Mouse (Mus musculus) forebrain, postnatal 0 days (tissue): ENCODE data around the gene Haus6. TPM values are rescaled to one million over a fixed set of nuclear protein-coding genes. Genes with fewer than 3 reads are reported as not detected.
"Not testable (repeated sequence)": the region's sequence is repeated elsewhere in the genome, so short reads cannot be mapped to it uniquely, and the experiment has no call there.

Source experiments
- ATAC-seq: fragments of 200-750 bp; cut with Nextera tagmentation; 2 replicates; pipeline ENCODE4 v1.8.0; 2017; ENCODE audit warnings: mild to moderate bottlenecking, moderate library complexity
- DNase-seq: peaks from one replicate; pipeline ENCODE4 v3.0.0-alpha.2; 2015
- H3K27ac ChIP-seq: fragments of 300-500 bp; sonication (generic); 2 replicates; pipeline ENCODE4 v1.5.1; 2014; ENCODE audit warnings: low read depth, mild to moderate bottlenecking, antibody characterized with exemption, low read length, moderate library complexity, mixed read lengths
- H3K27me3 ChIP-seq: fragments of 300-500 bp; sonication (generic); 2 replicates; pipeline ENCODE4 v1.6.1; 2014; ENCODE audit warnings: mild to moderate bottlenecking, low read length, mixed read lengths; ENCODE audit not compliant: insufficient read depth
- H3K36me3 ChIP-seq: fragments of 300-500 bp; sonication (generic); 2 replicates; pipeline ENCODE4 v1.6.1; 2014; ENCODE audit warnings: mild to moderate bottlenecking, moderate library complexity; ENCODE audit not compliant: insufficient read depth
- H3K4me1 ChIP-seq: fragments of 300-500 bp; sonication (generic); 2 replicates; pipeline ENCODE4 v1.6.1; 2014; ENCODE audit warnings: antibody characterized with exemption; ENCODE audit not compliant: insufficient read depth
- H3K4me2 ChIP-seq: fragments of 300-500 bp; sonication (generic); 2 replicates; pipeline ENCODE4 v1.6.1; 2014; ENCODE audit warnings: low read depth, mild to moderate bottlenecking, moderate library complexity
- H3K4me3 ChIP-seq: fragments of 300-500 bp; sonication (generic); 2 replicates; pipeline ENCODE4 v1.5.1; 2014; ENCODE audit warnings: low read depth, low read length, mixed read lengths
- H3K9ac ChIP-seq: fragments of 300-500 bp; sonication (generic); 2 replicates; pipeline ENCODE4 v1.6.1; 2014; ENCODE audit warnings: mild to moderate bottlenecking
- H3K9me3 ChIP-seq: fragments of 300-500 bp; sonication (generic); 2 replicates; pipeline ENCODE4 v1.6.1; 2016; ENCODE audit warnings: low read length
- CTCF ChIP-seq: sonication (generic); IDR thresholded peaks from 2 replicates; pipeline ENCODE4 v1.5.1; 2016; ENCODE audit warnings: antibody characterized with exemption, control low read depth, low read depth
- WGBS: fragments of 180-500 bp; shearing (Covaris S2); extraction: QIAGEN DNeasy Blood & Tissue Kit; methylation state at CpG from one replicate; pipeline ENCODE4 v1.1.7; 2014; 5-methylcytosine and 5-hydroxymethylcytosine counted together
- polyA plus RNA-seq: library from polyadenylated mRNA; unstranded; fragments of >200 nt; fragmentation: Nextera tagmentation; extraction: Ambion mirVana; gene quantifications from 2 replicates; pipeline ENCODE4 v1.2.1, GENCODE M21; 2015
- total RNA-seq: library from RNA; depleted of rRNA; stranded (reverse); fragments of >200 nt; gene quantifications from 2 replicates; pipeline ENCODE4 v1.2.3, GENCODE M21; 2014

Gene Haus6
- total and polyA plus RNA-seq, 2 experiments from 2014 or later: 4.3 to 11.4 TPM

DNA sequence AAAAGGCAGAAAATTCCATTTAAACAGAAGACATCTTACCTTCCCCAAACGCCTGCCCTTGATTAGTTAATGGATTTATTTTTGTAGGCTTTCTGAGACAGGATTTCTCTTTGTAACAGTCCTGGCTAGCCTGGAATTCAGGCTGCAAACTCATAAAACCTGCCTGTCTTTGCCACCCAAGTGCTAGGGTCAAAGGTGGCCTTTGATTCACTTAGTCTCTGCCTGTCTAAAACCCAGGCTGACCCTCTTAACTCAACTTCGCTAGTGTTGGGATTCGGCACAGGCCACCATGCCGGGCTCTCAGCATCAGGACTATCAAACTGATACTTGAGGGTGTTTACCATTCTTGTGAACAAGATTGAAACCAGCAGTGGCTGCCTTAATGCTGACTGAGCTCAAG is 20.0 kb upstream of the Haus6 start:
- H3K4me2 ChIP-seq: no peak overlapping the region
- no peaks in the 10 kb centered on the region for H3K9me3 ChIP-seq
- no peaks in the 10 kb centered on the region for H3K27me3 ChIP-seq
- DNase-seq (no peak), ATAC-seq (no peak)
- H3K4me1 ChIP-seq: no peaks in the 10 kb centered on the region
- H3K36me3 ChIP-seq: no peaks in the 10 kb centered on the region
- no peak overlapping the region for H3K27ac ChIP-seq
- no peak for TF ChIP-seq CTCF
- H3K9ac ChIP-seq: no peak overlapping the region
- H3K4me3 ChIP-seq: no peak overlapping the region
- 82% methylated on average over 4 of the region's 4 CpGs for WGBS

DNA sequence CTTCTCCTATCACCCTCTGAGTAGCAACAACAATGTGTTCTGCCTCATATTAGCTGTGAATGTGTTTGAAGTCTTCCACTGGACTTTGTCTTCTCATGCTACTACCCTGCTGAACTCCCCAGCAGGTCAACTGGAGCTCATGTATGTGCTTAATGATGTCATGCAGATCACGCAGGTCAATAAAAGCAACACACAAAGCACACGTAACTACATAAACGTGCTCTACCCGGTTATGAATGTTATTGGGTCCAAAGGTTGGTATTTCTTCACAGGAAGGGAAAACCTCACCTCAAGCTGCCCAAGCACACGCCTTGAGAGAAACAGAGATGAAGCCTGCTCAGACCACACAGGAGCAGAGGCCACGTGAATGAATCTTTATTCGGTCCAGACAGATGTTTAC is 14.6 kb upstream of the Haus6 start:
- not testable (repeated sequence) for H3K4me1 ChIP-seq, H3K4me2 ChIP-seq, ATAC-seq, H3K27ac ChIP-seq, H3K27me3 ChIP-seq, H3K9me3 ChIP-seq, DNase-seq, H3K9ac ChIP-seq, H3K36me3 ChIP-seq, H3K4me3 ChIP-seq
- 95% methylated on average over 7 of the region's 7 CpGs for WGBS

DNA sequence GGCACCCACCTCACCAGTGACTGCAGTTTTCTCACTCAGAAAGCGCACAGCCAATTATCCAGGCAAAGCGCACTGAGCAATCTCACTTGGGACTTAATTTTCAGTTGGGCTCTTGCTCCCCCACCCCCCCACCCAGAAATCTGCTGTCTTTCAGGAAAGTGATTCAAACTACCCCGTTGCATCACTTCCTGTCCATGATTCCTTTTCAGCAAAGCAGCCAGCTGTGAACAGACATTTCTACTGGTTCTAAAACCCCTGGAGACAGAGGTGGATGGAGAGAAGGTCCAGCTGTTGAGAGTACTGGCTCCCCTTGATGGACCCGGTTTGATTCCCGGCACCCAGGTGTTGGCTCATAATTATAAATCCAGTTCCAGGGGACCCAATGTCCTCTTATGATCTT is 13.6 kb upstream of the Haus6 start:
- no peaks in the 10 kb centered on the region for H3K36me3 ChIP-seq
- TF ChIP-seq CTCF: no peak
- no peak for DNase-seq
- no peak overlapping the region for H3K4me3 ChIP-seq
- H3K27ac ChIP-seq: no peak overlapping the region
- no peak overlapping the region for H3K9ac ChIP-seq
- no peaks in the 10 kb centered on the region for H3K9me3 ChIP-seq
- H3K4me2 ChIP-seq: no peak overlapping the region
- WGBS: 83% methylated on average over 5 of the region's 5 CpGs
- H3K27me3 ChIP-seq: no peaks in the 10 kb centered on the region
- no peak for ATAC-seq
- H3K4me1 ChIP-seq: no peaks in the 10 kb centered on the region

DNA sequence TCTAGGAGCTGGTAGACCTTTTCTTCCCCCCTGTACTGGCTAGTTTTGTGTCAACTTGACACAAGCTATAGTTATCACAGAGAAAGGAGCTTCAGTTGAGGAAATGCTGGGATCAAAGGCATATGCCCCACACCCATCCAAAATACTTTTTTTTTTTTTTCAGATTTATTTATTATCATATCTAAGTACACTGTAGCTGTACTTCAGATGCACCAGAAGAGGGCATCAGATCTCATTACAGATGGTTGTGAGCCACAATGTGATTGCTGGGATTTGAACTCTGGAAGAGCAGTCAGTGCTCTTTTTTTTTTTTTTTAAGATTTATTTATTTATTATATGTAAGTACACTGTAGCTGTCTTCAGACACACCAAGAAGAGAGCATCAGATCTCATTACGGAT is 10.7 kb upstream of the Haus6 start:
- not testable (repeated sequence) for H3K27me3 ChIP-seq, H3K9ac ChIP-seq
- WGBS: 79% methylated on average over 1 of the region's 1 CpGs

DNA sequence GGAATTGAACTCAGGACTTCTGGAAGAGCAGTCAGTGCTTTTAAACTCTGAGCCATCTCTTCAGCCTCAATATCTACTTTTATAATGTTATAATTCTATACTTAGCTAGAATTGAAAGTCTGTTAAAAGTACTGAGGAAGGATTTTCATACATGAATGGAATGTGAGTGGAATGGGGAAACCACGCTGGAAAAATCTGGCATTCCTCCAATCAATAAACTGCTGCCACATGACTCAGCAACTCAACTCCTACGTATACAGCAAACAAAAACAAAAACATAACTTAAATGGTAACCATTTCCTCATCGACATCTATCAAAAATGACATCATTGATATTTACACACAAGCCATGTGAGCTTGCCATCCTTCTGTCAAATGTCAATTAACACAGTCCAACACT is 10.3 kb upstream of the Haus6 start:
- Histone ChIP-seq H3K27ac (no peak overlapping the region), H3K4me1 (no peaks in the 10 kb centered on the region), H3K4me3 (no peak overlapping the region), H3K36me3 (no peaks in the 10 kb centered on the region), H3K27me3 (no peaks in the 10 kb centered on the region), H3K9me3 (no peaks in the 10 kb centered on the region), H3K9ac (no peak overlapping the region), H3K4me2 (no peak overlapping the region)
- no peak for ATAC-seq
- 67% methylated on average over 3 of the region's 3 CpGs for WGBS
- no peak for DNase-seq
- no peak for TF ChIP-seq CTCF

More for the DNA sequence above, 10.7 kb upstream of the Haus6 start:
- not testable (repeated sequence) for H3K9me3 ChIP-seq, H3K4me3 ChIP-seq, H3K27ac ChIP-seq, H3K4me2 ChIP-seq, H3K4me1 ChIP-seq, DNase-seq, ATAC-seq, H3K36me3 ChIP-seq

DNA sequence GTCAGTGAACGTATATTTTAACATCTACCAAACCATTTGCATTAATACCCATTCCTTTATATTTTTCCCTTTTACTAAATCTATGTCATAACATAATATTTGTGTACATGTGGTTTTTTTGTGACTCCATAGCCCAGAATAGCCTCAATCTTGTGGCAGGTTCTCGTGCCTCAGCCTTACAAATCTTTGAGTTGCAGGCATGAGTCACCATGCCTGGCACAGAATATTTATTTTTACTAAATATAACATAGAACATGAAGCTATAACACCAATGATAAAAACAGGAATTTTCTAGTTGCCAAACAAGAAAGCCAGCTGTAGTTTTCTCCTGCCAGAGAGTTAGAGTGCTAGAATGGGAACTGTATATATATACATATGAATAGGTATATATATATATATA is 8.7 kb upstream of the Haus6 start:
- H3K27ac ChIP-seq: no peak overlapping the region
- no peaks in the 10 kb centered on the region for H3K27me3 ChIP-seq
- H3K4me3 ChIP-seq: no peak overlapping the region

DNA sequence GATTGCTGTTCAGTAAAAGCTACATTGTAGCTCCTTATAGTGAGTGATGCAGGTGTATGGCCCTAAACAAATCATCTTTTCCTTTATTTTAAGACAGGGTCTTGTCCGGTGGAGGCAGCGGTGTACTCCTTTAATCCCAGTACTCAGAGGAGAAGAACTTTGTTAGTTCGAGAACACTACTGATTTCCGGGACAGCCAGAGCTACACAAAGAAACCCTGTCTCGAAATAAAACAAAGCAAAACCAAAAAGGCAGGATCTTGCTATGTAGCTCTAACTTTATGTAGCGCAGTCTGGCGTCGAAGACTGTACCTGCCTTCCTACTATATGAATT is 400 bp upstream of the Haus6 start:
- peak; percentile 13; the same call in 1 of the 2 replicates for ATAC-seq
- DNase-seq: no peak
- 37% methylated on average over 8 of the region's 8 CpGs for WGBS

More for the DNA sequence above, 8.7 kb upstream of the Haus6 start:
- Histone ChIP-seq H3K4me1 (no peaks in the 10 kb centered on the region), H3K9me3 (no peaks in the 10 kb centered on the region), H3K4me2 (no peak overlapping the region), H3K9ac (no peak overlapping the region), H3K36me3 (no peaks in the 10 kb centered on the region)
- TF ChIP-seq CTCF: no peak
- 70% methylated on average over 2 of the region's 2 CpGs for WGBS
- ATAC-seq (no peak), DNase-seq (no peak)

DNA sequence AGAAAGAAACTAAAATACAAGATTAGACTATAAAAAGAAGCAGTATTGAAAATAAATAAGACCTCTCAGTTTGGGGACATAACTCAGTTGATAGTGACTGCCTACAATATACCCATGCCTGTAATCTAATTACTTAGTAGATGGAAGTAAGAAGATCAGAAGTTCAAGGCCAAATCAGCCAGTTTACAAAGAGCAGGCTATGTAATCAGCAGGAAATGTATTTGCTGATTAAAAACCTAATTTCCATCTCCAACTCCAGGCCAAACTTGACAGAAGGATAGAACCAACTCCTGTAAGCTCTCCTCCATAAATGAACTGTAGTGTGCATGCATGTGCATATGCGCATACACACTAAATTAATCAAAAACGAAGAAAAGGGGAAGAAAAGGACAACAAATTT is 20.6 kb downstream of the Haus6 start:
- 95% methylated on average over 2 of the region's 2 CpGs for WGBS
- H3K4me3 ChIP-seq: no peak overlapping the region
- H3K9ac ChIP-seq: no peak overlapping the region
- 0 out of 2 replicates have a peak, but pooled peaks cover under 1% of the 10 kb centered on the region for H3K36me3 ChIP-seq
- no peak for ATAC-seq
- no peaks in the 10 kb centered on the region for H3K9me3 ChIP-seq
- H3K4me1 ChIP-seq: no peaks in the 10 kb centered on the region
- DNase-seq: no peak
- H3K27ac ChIP-seq: no peak overlapping the region
- no peaks in the 10 kb centered on the region for H3K27me3 ChIP-seq
- TF ChIP-seq CTCF: no peak
- no peak overlapping the region for H3K4me2 ChIP-seq

More for the DNA sequence above, 400 bp upstream of the Haus6 start:
- H3K4me1 ChIP-seq: peaks cover 8% of the 10 kb centered on the region; the same call in 1 of the 2 replicates
- peak overlapping the region; percentile 79 for H3K4me2 ChIP-seq
- no peaks in the 10 kb centered on the region for H3K27me3 ChIP-seq
- H3K36me3 ChIP-seq: no peaks in the 10 kb centered on the region
- H3K9me3 ChIP-seq: no peaks in the 10 kb centered on the region
- no peak for TF ChIP-seq CTCF
- H3K9ac ChIP-seq: peak overlapping the region; percentile 44
- H3K4me3 ChIP-seq: peak overlapping the region; percentile 62
- peak overlapping the region; percentile 64 for H3K27ac ChIP-seq
